In the genomic region with DNA sequence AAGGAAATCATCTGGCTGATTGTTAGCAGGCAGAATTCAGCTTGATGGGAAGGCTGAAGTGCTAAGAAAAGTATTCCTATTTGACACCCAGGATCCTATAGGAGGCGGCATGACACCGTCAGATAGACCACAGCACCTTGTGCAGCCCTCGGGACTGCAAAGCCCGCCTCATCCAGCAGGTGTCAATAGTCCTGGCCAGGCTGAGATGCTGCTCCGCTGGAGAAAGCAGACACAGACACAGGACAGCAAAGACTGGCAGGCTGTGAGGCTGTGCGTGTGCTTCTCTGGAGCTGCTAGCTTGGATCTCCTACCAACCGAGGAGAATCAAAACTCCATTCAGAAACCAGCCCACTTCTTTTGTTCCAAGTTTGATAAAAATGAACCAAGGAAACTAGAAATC, we compare ENCODE assay signal across 1 mouse cellular context.
TF ChIP-seq lines count a peak whose summit lies in the region.

No protein-coding gene starts in this region.

TF ChIP-seq in CH12.LX, 34 proteins besides CTCF, POLR2A, EP300 and RAD21 (continued from another document):
- TF ChIP-seq JUND (conservative IDR thresholded peaks at IDR 0.05; ENCODE audit: low read depth, low read length) (no peak), MAFK (IDR thresholded peaks at IDR 0.05; ENCODE audit: insufficient replicate concordance, low read length) (no peak), POLR2AphosphoS2 (IDR thresholded peaks at IDR 0.05; ENCODE audit: low read depth, low read length) (no peak), IRF4 (IDR thresholded peaks at IDR 0.05; ENCODE audit: low read depth, low read length) (0 out of 2 replicates have a peak, but pooled peaks have one; percentile 68), PAX5 (IDR thresholded peaks at IDR 0.05; ENCODE audit: low read length) (no peak), NELFE (IDR thresholded peaks at IDR 0.05; ENCODE audit: low read depth, low read length) (peak; percentile 64; the same call in 1 of the 2 replicates), RCOR1 (conservative IDR thresholded peaks at IDR 0.05; ENCODE audit: low read depth, low read length) (no peak), CHD2 (IDR thresholded peaks at IDR 0.05; ENCODE audit: low read length) (no peak), CHD1 (IDR thresholded peaks at IDR 0.05; ENCODE audit: low read depth, low read length) (no peak; the same call in 1 of the 2 replicates), ZC3H11A (IDR thresholded peaks at IDR 0.05; ENCODE audit: low read depth, low read length) (peak; percentile 91), ZNF384 (IDR thresholded peaks at IDR 0.05; ENCODE audit: low read depth, low read length) (no peak), SMC3 (IDR thresholded peaks at IDR 0.05; ENCODE audit: low read depth, low read length) (peak; percentile 99), MAZ (IDR thresholded peaks at IDR 0.05; ENCODE audit: low read depth, low read length) (no peak), KAT2A (IDR thresholded peaks at IDR 0.05; ENCODE audit: insufficient replicate concordance, low read length) (no peak), TCF12 (IDR thresholded peaks at IDR 0.05; ENCODE audit: low read depth, low read length) (peak; percentile 70), ZKSCAN1 (IDR thresholded peaks at IDR 0.05; ENCODE audit: borderline replicate concordance, low read depth, low read length) (no peak), BHLHE40 (IDR thresholded peaks at IDR 0.05; ENCODE audit: low read depth, low read length) (no peak; the same call in 1 of the 2 replicates), ELF1 (IDR thresholded peaks at IDR 0.05; ENCODE audit: low read depth, low read length) (peak; percentile 37; the same call in 1 of the 2 replicates)
TF ChIP-seq in CH12.LX: peak in this region for 12.
